Mouse (Mus musculus) forebrain, embryonic 10.5 days (tissue): ENCODE results near the gene Efcab1. TPM values are rescaled to one million over a fixed set of nuclear protein-coding genes. Genes with fewer than 3 reads are reported as not detected.
"Not testable (repeated sequence)": the region's sequence is repeated elsewhere in the genome, so short reads cannot be mapped to it uniquely, and the experiment has no call there.

Experiments used
- DNase-seq: peaks from one replicate; pipeline ENCODE4 v3.0.0-alpha.2; 2017; ENCODE audit warnings: low spot score; ENCODE audit errors: extremely low spot score
- H3K27ac ChIP-seq: fragments of 300-500 bp; sonication (generic); 2 replicates; pipeline ENCODE4 v1.5.1; 2016; ENCODE audit warnings: mild to moderate bottlenecking
- H3K27me3 ChIP-seq: fragments of 300-500 bp; sonication (generic); 2 replicates; pipeline ENCODE4 v1.6.1; 2016; ENCODE audit warnings: mild to moderate bottlenecking; ENCODE audit not compliant: poor library complexity, severe bottlenecking
- H3K36me3 ChIP-seq: fragments of 300-500 bp; sonication (generic); replicated peaks from 2 replicates; pipeline ENCODE4 v1.6.1; 2016; ENCODE audit warnings: mild to moderate bottlenecking, moderate library complexity
- H3K4me1 ChIP-seq: fragments of 300-500 bp; sonication (generic); 2 replicates; pipeline ENCODE4 v1.6.1; 2016
- H3K4me3 ChIP-seq: fragments of 300-500 bp; sonication (generic); 2 replicates; pipeline ENCODE4 v1.5.1; 2016; ENCODE audit warnings: mild to moderate bottlenecking, moderate library complexity
- H3K9me3 ChIP-seq: fragments of 300-500 bp; sonication (generic); 2 replicates; pipeline ENCODE4 v1.6.1; 2016; ENCODE audit warnings: mild to moderate bottlenecking, moderate library complexity
- WGBS: fragments of 180-500 bp; shearing (Covaris S2); methylation state at CpG from one replicate; pipeline ENCODE4 v1.1.7; 2016; 5-methylcytosine and 5-hydroxymethylcytosine counted together
- polyA plus RNA-seq: library from polyadenylated mRNA; unstranded; fragments of >200 nt; fragmentation: Nextera tagmentation; extraction: Ambion mirVana; gene quantifications from 2 replicates; pipeline ENCODE4 v1.2.1, GENCODE M21; 2016

Gene Efcab1
- polyA plus RNA-seq = 9.2 and 10.2 TPM in 2 replicates

- no peaks in the 10 kb centered on the region for H3K36me3 ChIP-seq
- H3K27ac ChIP-seq = peak within 1 kb of the TSS; percentile 74
- H3K4me3 ChIP-seq = peak within 1 kb of the TSS; percentile 44
- peak; percentile 87 for DNase-seq
- 11% methylated on average over 15 of the region's 15 CpGs for WGBS
- no peaks in the 10 kb centered on the region for H3K27me3 ChIP-seq
- H3K9me3 ChIP-seq = no peaks in the 10 kb centered on the region
- H3K4me1 ChIP-seq = peaks cover 20% of the 10 kb centered on the region
Observed at GRCm38 (mm10) chr16:14906393-14907100, at the start of gene Efcab1. Efcab1 (plus strand) TSS chr16:14906606.

DNA sequence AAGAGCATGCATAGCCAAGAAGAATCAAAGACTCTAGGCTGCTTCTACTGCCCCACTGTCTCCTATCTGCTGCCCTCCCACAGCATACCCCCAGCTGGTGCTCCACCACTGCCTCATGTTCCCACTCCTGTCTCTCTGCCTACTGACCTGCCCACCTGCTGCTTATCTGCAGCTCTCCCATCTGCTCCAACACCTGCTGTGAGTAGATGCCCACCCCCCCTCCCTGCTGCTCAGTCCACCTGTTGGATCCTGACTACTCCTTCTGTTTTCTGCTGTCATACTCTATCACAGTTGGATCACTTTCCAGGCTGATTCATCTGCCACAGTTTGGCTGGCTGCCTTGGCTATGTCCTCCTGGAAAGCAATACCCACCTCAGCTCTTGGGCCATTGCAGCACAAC is 47.0 kb upstream of the Efcab1 start:
- no peak overlapping the region for H3K4me3 ChIP-seq
- no peaks in the 10 kb centered on the region for H3K9me3 ChIP-seq
- no peak for DNase-seq
- H3K27me3 ChIP-seq = no peaks in the 10 kb centered on the region
- no peaks in the 10 kb centered on the region for H3K4me1 ChIP-seq
- H3K27ac ChIP-seq = no peak overlapping the region
- no peaks in the 10 kb centered on the region for H3K36me3 ChIP-seq

- H3K4me1 ChIP-seq = no peaks in the 10 kb centered on the region
- H3K9me3 ChIP-seq = no peaks in the 10 kb centered on the region
- 87% methylated on average over 2 of the region's 2 CpGs for WGBS
- no peak overlapping the region for H3K4me3 ChIP-seq
- H3K27ac ChIP-seq = no peak overlapping the region
- no peaks in the 10 kb centered on the region for H3K27me3 ChIP-seq
- no peaks in the 10 kb centered on the region for H3K36me3 ChIP-seq
- no peak for DNase-seq
Observed at GRCm38 (mm10) chr16:14884916-14885315, 21.5 kb upstream of the Efcab1 start.

- H3K9me3 ChIP-seq = no peaks in the 10 kb centered on the region
- no peak overlapping the region for H3K27ac ChIP-seq
- no peaks in the 10 kb centered on the region for H3K4me1 ChIP-seq
- no peak for DNase-seq
- no peaks in the 10 kb centered on the region for H3K36me3 ChIP-seq
- no peak overlapping the region for H3K4me3 ChIP-seq
- 90% methylated on average over 1 of the region's 1 CpGs for WGBS
- H3K27me3 ChIP-seq = no peaks in the 10 kb centered on the region
Observed at GRCm38 (mm10) chr16:14885372-14885771, 21.0 kb upstream of the Efcab1 start.

DNA sequence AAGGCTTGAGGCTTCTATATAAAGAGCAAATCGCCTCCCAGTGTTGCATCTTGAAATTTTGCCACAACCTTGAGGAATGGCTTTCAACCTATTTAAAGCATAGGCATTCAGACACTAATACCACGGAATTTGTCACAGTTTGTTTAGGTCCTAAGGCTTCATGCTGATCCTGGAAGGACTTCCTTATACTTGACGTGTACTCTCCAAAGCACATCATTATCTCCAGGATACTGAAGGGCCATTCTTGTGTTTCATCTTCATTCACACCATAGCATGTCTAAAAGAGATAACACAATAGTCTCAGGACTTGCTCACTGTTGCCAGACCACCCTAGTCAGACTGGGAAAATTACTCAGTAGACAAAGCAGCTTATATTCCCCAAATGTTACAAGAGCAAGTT is 13.9 kb upstream of the Efcab1 start:
- H3K27me3 ChIP-seq = no peaks in the 10 kb centered on the region
- H3K36me3 ChIP-seq = no peaks in the 10 kb centered on the region
- no peak overlapping the region for H3K27ac ChIP-seq
- 76% methylated on average over 3 of the region's 3 CpGs for WGBS
- H3K4me3 ChIP-seq = no peak overlapping the region
- H3K9me3 ChIP-seq = no peaks in the 10 kb centered on the region
- no peaks in the 10 kb centered on the region for H3K4me1 ChIP-seq
- no peak for DNase-seq

- Histone ChIP-seq H3K27ac (no peak overlapping the region), H3K27me3 (no peaks in the 10 kb centered on the region)
Observed at GRCm38 (mm10) chr16:14893864-14894263, 12.5 kb upstream of the Efcab1 start.

DNA sequence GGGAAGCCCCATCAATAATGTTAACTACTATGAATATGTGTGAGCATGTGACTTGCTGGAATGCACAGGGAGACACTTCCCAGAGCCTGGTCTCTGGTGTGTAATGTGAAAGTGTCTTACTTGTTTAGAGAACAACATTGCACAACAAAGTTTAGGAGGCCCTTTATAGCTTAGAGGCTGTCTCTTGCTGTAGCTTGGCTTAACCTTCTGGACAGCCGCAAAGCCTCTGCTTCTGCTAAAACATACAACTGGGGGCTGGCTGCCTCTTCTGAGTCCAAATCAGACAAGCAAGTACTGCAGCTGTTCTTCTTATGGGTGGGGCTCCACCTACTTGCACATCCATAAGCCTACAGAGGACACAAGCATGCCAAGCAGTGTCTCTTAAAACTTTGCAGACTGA is 11.7 kb upstream of the Efcab1 start:
- Histone ChIP-seq H3K27ac (no peak overlapping the region), H3K4me1 (no peaks in the 10 kb centered on the region), H3K36me3 (no peaks in the 10 kb centered on the region), H3K4me3 (no peak overlapping the region), H3K9me3 (no peaks in the 10 kb centered on the region), H3K27me3 (no peaks in the 10 kb centered on the region)
- WGBS = 100% methylated on average over 1 of the region's 1 CpGs
- no peak for DNase-seq

More at GRCm38 (mm10) chr16:14893864-14894263, 12.5 kb upstream of the Efcab1 start:
- Histone ChIP-seq H3K36me3 (no peaks in the 10 kb centered on the region), H3K9me3 (no peaks in the 10 kb centered on the region), H3K4me1 (no peaks in the 10 kb centered on the region), H3K4me3 (no peak overlapping the region)
- 72% methylated on average over 4 of the region's 4 CpGs for WGBS
- no peak for DNase-seq

DNA sequence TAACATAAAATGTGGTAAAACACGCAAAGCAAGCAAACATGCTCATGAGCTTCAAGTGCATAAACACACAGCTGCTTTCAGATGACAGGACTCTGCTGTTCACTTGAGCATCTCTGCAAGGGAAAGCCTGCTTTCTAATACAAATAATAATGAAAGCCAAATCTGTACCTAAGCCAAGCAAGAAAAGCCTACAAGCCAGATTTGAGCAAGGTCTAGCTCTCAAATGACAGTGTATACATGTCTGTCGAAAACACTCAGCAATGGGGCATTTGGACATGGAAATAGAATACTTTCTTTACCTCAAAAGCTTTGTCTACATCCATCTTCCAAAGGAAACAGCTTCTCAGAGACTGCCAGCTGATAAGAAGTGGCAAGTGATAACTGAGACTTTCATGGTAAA is 10.9 kb upstream of the Efcab1 start:
- WGBS = 92% methylated on average over 2 of the region's 2 CpGs
- H3K27me3 ChIP-seq = no peaks in the 10 kb centered on the region
- no peak overlapping the region for H3K27ac ChIP-seq
- H3K9me3 ChIP-seq = no peaks in the 10 kb centered on the region
- DNase-seq = no peak
- no peak overlapping the region for H3K4me3 ChIP-seq
- H3K4me1 ChIP-seq = no peaks in the 10 kb centered on the region
- no peaks in the 10 kb centered on the region for H3K36me3 ChIP-seq

- not testable (repeated sequence) for DNase-seq, H3K4me1 ChIP-seq
Observed at GRCm38 (mm10) chr16:14930711-14931110, 24.3 kb downstream of the Efcab1 start.

GRCm38 (mm10) chr16:14936478-14937166 is 30.2 kb downstream of the Efcab1 start:
- H3K4me3 ChIP-seq = not testable (repeated sequence)
- WGBS = 69% methylated on average over 7 of the region's 7 CpGs

More at GRCm38 (mm10) chr16:14930711-14931110, 24.3 kb downstream of the Efcab1 start:
- WGBS = 53% methylated on average over 3 of the region's 3 CpGs
- not testable (repeated sequence) for H3K9me3 ChIP-seq, H3K36me3 ChIP-seq, H3K27me3 ChIP-seq, H3K4me3 ChIP-seq, H3K27ac ChIP-seq

GRCm38 (mm10) chr16:14939552-14939951 is 33.1 kb downstream of the Efcab1 start:
- Histone ChIP-seq H3K4me3 (no peak overlapping the region), H3K4me1 (no peaks in the 10 kb centered on the region), H3K27me3 (no peaks in the 10 kb centered on the region), H3K9me3 (no peaks in the 10 kb centered on the region), H3K27ac (no peak overlapping the region), H3K36me3 (no peaks in the 10 kb centered on the region)
- WGBS = 83% methylated on average over 1 of the region's 1 CpGs
- DNase-seq = no peak

More at GRCm38 (mm10) chr16:14936478-14937166, 30.2 kb downstream of the Efcab1 start:
- not testable (repeated sequence) for H3K27me3 ChIP-seq, H3K36me3 ChIP-seq, H3K4me1 ChIP-seq, H3K9me3 ChIP-seq, DNase-seq, H3K27ac ChIP-seq

DNA sequence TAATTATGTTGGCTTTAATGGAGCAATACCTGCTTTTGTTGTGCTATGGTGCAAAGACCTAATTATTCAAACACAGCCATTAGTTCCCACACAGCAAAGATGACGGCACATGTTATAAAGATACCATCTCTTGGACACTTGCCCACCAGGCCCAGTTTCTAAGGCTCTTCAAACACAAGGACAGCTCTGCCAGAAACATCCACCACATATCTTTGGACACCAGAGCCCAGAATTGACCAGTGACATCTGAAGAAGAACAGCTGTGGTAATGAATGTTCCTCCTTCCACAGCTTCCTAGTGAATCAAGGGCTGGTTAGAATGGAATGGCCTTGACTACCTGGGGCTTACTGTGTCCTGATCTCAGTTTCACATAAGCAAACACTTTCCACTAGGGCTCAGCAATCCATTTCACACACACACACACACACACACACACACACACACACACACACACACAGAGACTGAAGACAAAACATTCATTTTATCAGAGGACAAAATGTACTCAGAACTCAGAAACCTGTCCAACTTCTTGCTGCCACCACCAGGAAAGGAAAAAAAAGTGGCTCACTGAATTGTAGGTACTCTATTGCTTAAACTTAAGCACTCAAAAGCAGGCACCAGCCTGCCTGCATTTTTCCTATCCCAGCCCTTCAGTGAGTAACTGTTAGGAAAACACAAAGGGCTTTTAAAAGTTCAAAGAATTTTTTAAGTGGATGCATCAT is 33.7 kb downstream of the Efcab1 start:
- Histone ChIP-seq H3K9me3 (no peaks in the 10 kb centered on the region), H3K27me3 (no peaks in the 10 kb centered on the region), H3K36me3 (no peaks in the 10 kb centered on the region), H3K4me1 (no peaks in the 10 kb centered on the region), H3K27ac (no peak overlapping the region), H3K4me3 (no peak overlapping the region)
- no peak for DNase-seq
- WGBS = 82% methylated on average over 1 of the region's 1 CpGs

GRCm38 (mm10) chr16:14940898-14941297 is 34.5 kb downstream of the Efcab1 start:
- WGBS = 88% methylated on average over 3 of the region's 3 CpGs
- DNase-seq = no peak

More at GRCm38 (mm10) chr16:14940898-14941297, 34.5 kb downstream of the Efcab1 start:
- H3K4me1 ChIP-seq = no peaks in the 10 kb centered on the region
- H3K27ac ChIP-seq = no peak overlapping the region
- no peak overlapping the region for H3K4me3 ChIP-seq
- no peaks in the 10 kb centered on the region for H3K36me3 ChIP-seq
- H3K9me3 ChIP-seq = no peaks in the 10 kb centered on the region
- H3K27me3 ChIP-seq = no peaks in the 10 kb centered on the region
